Mouse (Mus musculus) skeletal muscle tissue, adult 2 months (tissue): ENCODE results near the gene Gm20388.

Experiments used
- DNase-seq: peaks from one replicate; pipeline ENCODE4 v3.0.0-alpha.2; 2012; ENCODE audit warnings: low read depth, low spot score

Gm20388 gene

GRCm38 (mm10) chr8:120042542-120043312, 132.1 kb downstream of the Gm20388 start:
- DNase-seq: no peak

- DNase-seq: no peak
These were observed 134.3 kb downstream of the Gm20388 start for GRCm38 (mm10) chr8:120044907-120045306.

DNA sequence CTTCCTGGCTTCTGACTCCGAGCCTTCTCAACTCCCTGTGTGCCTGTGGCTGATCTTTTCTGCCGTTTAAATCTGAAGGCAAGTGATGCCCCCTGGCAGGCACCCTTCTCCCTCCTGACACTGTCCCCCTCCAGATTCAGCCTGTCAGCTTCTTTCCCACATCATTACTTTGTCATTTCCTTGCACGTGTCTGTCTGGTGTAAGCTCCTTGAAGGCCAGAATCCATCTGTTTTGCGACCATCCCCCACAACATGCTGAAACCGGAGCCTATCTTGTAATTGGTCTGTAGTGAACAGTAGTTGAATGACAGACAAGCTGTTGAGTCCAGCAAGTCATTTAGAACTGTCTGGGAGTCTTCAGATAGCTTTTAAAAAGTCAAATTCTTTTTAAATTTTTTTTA, 134.8 kb downstream of the Gm20388 start:
- no peak for DNase-seq

DNA sequence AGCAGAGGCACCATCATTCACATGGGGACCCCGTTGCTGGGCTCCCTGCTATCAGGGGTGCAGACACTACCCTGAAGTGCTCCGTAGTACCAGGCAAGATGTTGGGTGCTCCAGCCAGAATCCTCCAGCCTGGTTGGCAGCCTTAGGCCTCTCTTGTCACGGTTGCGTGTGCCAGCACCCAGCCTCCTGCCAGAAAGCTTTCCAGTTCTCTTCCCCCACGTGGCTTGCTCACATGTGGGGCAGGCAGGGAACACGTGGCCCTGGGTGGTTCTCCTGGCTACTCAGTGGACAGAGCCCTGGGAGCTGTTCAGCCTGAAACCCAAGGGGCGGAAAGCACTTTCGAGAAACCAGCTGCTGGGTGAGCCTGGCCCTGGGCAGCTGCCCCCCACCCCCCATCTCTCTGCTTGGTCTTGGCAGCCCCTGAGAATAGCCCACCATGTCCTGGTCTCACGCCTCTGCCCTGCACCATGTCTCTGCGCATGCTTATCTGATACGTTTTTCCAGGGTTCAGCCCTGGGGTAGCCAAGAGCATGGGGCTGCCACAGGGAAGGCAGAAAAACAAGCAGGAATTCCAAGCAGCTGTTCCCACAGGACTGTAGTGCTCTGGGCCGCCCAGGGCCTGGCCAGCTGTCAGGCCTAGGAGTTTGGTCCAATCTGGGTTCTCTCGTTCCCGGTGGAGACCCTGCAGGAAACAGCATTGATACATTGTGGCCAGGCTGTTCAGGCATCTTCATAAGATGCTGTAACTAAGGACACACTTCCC, 135.8 kb downstream of the Gm20388 start:
- DNase-seq: peak; percentile 98

DNA sequence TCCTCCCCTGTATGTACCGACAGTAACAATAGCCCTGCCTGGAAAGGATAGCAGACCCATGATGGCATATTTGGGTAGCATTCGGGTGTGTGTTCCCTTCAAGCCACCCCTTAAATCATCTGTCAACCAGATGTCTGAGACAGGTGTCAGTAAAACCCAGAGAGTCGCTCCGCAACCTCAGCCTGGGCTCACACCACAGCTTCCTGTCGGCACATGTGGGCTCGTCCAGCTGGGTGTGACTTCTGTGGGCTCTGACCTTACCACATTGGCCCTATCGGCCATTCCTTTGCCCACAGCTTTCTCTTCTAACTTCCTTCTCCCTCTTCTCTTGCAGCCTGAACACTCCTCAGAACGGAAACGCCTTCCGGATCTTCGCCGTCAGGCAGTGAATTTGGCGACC, 139.3 kb downstream of the Gm20388 start:
- no peak for DNase-seq

DNA sequence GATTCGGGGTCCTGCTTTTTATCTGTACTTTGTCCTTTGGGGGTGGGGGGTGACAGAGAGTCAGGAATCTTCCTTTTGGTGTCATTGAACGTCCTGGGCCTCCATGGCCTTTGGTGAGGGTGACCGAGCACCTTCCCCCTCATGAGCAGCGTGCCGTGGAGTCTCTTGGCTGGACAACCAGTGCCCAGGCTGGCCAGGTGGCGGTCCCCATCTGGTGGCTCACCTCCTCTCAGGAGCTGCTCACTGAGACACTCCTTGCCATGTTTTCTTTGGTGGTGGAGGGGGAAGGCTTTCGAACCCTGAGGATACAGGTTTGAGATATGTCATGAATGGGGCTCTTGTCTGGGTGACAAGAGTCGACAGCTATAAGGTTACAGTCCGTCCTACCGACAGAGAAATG, 139.7 kb downstream of the Gm20388 start:
- no peak for DNase-seq

DNA sequence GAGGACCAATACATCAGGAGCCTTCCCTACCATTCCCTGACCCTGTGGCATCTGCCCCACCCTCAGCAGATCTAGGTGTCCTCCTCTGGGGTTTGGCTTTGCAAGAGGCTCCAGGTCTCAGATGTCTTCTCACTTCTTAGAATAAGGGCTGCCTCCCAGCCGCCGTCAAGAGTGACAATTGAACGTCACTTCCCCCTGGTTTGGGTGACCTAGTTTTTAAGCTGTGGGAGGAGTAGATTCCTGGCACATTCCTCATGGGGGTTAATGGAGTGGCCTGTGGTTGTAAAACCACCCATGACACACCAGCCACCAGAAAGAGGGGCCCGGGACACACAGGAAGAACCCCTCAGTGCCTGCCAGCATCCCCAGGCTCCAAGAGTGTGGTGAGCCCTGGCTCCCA, 140.4 kb downstream of the Gm20388 start:
- DNase-seq: no peak

DNA sequence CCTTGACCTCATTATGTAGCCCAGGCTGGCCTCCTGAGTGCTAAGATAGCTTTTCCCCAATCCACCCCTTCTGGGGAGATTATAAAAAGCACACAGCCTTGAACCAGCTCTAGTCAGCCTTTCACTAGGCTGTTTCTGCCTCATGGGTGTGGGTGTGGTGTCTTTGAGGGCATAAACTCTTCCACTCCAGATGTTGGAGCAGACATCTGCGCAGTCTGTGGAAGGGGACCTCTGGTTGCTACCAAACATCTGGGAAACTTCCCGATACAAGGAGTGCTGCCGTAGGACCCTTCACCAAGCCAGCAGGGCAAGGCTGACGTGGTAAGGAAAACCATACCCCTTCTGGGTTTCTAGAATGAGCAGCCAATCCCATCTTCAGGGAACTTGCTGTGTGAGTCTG, 141.3 kb downstream of the Gm20388 start:
- DNase-seq: no peak

DNA sequence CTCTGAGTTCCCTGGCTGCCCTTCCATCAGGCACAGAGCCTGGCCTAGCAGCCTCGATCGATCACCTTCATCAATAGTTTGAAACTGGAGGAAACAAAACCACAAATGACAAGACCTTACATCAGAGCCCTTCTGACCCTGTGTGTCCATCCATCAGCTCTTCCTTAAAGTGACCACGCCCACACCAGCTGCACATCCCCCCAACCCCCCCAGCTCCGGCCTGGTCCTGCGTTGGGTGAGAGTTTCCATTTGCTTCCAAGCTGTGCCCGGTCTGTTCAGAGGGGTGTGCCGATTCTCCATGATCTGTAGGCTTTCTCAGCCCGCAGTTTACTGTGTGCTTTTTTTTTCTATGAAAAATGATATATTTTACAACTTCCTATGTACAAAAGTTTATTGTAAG, 141.7 kb downstream of the Gm20388 start:
- DNase-seq: no peak

DNA sequence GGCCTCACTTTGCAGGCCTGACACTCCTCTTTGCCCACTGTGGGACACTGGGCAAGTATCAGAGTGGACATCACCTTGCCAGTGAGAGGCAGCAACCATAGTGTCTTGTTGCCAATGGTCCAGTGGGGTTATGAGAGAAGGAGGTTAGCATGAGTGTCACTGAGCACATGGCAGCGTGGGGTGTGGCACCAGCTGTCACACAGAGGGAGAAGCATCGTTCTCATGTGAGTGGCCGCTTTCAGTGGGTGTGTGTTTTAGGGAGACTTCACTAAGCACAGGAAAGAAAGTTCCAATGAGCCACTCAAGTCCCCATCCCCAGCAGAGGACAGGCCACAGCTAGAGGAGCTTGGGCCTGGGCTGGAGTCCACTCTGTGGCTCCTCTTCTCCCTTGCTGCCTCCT, 144.2 kb downstream of the Gm20388 start:
- no peak for DNase-seq

DNA sequence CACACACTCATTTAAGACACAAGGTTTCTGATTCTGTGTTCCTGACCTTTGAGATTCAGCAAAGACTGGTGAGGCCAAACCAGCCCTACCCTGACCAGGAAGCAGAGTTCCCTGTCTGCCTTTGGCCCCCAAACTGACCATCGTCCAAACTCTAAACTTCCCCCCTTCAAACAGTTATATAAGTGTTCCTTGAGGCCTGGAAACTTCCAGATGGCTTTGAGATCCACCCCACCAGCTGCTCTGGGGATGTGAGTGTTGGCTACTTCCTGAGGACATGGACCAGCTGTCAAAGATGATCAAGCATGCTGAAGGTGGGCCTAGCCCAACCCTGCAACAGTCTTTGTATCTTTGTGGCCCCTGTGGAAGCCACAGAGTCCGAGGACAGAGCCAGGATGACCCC, 146.4 kb downstream of the Gm20388 start:
- peak; percentile 67 for DNase-seq

GRCm38 (mm10) chr8:120062742-120063141, 152.1 kb downstream of the Gm20388 start:
- peak; percentile 85 for DNase-seq

- no peak for DNase-seq
These were observed 152.7 kb downstream of the Gm20388 start for GRCm38 (mm10) chr8:120063326-120063725.

- DNase-seq: no peak
These were observed 155.0 kb downstream of the Gm20388 start for GRCm38 (mm10) chr8:120065611-120066010.

- no peak for DNase-seq
These were observed 155.6 kb downstream of the Gm20388 start for GRCm38 (mm10) chr8:120066226-120066625.

DNA sequence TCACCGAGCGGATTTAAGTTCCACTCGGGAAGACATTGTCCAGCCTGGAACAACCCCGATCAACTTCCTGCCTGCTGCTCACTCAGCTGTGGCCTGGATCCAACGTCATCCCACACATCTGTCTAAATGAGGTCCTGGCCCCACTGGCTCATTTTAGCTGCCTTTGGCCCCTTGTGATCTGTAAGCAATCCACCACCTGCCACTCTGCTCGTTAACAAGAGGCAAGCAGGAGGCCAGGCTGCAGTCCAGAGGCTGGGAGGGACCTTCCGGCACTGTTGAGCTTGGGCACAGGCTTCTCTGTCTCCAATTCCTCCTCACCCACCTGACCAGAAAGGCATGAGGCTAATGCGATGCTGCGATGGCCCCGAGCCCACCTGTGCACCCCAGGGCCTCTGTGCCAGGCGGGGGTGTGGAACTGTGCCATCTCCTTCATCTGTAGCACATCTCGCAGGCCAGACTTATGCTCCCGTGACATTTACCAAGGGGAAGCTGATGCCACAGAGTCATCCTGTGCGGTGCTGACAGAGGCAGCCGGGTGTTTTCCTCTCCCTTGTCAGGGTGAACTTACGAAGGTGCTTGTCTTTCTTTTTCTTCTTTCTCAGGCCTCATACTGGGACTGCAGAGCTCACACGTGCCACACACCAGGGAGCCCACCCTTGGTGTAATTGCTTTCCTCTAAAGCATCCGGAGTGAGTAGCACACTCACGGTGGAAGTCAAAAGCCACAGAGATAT, 157.5 kb downstream of the Gm20388 start:
- DNase-seq: peak; percentile 97

GRCm38 (mm10) chr8:120071684-120072083, 161.0 kb downstream of the Gm20388 start:
- peak; percentile 72 for DNase-seq

- DNase-seq: no peak
These were observed 161.6 kb downstream of the Gm20388 start for GRCm38 (mm10) chr8:120072259-120072658.

- no peak for DNase-seq
These were observed 162.2 kb downstream of the Gm20388 start for GRCm38 (mm10) chr8:120072827-120073226.

- DNase-seq: no peak
These were observed 163.9 kb downstream of the Gm20388 start for GRCm38 (mm10) chr8:120074516-120074915.

GRCm38 (mm10) chr8:120075347-120075746, 164.7 kb downstream of the Gm20388 start:
- DNase-seq: no peak

GRCm38 (mm10) chr8:120078080-120078479, 167.4 kb downstream of the Gm20388 start:
- peak; percentile 63 for DNase-seq
